Mouse (Mus musculus) A20 (cell line): Measurements from ENCODE around the gene March4.

ENCODE experiments used
- DNase-seq: peaks from one replicate; pipeline ENCODE4 v3.0.0-alpha.2; 2011; ENCODE audit warnings: low read depth, low spot score

Gene March4

DNA sequence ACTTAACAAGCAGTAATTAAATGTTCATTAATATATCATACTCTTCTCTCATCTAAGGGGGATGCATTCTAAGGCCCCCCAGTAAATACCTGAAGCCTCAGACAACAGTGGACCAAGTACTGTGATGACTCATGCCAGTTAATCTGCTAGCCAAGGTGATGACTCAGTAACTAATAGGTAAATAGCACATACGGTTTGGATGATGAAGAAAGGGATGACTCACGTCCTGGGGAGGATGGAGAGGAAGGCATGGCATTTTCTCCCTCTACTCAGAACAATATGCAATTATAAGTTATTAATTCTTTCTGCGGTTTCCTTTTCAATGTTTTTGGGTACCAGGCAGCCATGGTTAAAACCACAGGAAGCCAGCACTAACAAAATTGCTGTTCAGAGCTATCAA, 87.0 kb downstream of the March4 start:
- no peak for DNase-seq

DNA sequence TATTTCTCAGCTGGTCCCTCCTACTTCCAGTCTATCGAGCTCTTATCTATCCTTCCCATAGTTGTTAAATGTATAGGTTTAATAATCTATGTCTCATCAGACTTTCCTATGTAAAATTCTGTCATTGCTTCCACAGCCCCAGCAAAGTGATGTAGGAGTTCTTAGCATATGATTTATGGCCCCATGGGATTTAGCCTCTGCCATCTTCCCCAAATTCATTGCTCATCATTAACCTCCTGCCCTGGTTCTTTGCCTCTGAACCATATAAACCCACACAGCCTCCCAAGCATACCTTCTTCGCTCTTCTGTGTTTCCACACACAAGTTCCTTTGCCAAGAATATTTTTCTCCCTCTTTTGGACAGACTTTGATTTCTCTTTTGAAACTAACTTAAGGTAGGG, 94.0 kb downstream of the March4 start:
- no peak for DNase-seq

DNA sequence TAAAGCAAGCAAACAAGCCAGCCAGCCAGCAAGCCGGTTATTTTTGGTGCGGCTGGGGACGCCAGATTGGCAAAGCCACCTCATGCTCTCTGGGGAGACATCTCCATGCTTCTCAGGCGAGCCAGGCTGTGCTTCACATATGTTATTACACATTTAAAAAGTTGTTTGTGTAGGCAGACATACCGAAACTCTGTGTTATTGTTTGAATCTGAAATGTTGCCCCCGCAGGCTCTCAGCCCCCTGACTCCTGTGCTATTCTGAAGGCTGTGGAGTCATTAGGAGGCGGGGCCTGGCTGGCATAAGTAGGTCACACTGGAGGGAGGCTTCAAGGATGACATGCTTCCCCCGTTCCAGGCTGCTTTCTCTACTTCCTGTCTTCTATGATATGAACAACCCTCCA, 97.6 kb downstream of the March4 start:
- no peak for DNase-seq

- peak; percentile 16 for DNase-seq
Observed at GRCm38 (mm10) chr1:72436967-72437366, 99.8 kb downstream of the March4 start.

DNA sequence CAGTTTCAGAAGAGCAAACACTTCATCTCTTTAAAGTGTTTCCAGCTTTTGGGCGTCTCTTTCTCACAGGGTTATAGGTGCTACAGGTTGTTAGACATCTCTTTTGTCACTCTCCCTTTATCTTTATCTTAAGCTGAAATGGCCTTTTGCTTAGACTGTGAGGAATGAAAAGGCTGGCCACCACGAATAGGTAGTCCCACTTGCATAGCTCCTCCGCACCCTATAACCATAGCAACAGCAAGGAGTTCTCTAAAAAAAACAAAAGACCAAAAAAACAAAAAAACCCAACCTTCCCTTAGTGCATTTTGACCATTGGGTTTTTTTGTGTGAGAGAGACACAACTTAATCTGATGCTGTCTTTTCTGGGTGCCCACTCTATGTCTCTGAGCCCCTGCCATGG, 102.2 kb downstream of the March4 start:
- DNase-seq: no peak

DNA sequence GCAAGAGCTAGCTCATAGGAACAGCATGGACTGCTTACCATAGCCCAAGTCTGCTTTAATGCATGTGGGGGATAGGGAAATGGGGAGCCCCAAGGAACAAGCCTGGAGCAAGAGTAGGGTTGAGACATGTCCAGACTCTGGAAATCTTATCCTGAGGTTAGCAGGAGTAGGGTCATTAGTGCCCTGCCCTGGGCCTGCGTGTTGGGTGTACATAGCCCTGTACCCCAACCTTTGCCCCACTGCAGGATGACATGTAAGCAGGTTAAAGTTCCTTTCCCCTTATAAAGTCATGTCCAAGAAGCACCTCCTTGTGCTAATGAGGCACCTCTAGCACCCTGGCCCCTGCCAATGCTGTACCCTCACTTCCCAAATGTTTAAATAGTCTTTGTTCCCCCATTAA, 104.2 kb downstream of the March4 start:
- no peak for DNase-seq

GRCm38 (mm10) chr1:72429107-72429807, 107.5 kb downstream of the March4 start:
- peak; percentile 69 for DNase-seq

GRCm38 (mm10) chr1:72428526-72428925, 108.2 kb downstream of the March4 start:
- DNase-seq: no peak

GRCm38 (mm10) chr1:72426456-72426855, 110.3 kb downstream of the March4 start:
- DNase-seq: no peak

GRCm38 (mm10) chr1:72422121-72422520, 114.6 kb downstream of the March4 start:
- no peak for DNase-seq

DNA sequence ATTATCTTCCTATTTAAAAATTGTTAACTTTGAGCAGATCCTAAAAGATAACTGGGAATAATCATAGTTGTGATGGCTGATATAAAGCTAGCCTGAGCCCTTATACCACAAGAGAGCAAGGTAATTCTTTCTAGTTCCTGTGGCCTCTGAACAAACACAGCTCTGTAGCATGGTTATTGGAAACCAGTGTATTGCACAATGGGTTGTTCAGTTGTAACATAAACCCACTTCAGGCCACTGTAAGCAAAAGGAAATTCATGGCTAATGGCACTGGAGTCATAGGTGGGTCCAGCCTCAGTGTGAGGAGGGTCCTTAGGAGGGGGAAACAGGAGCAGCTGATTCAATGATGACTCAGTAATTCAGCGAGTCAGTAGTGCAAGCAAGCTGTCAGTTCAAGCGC, 116.5 kb downstream of the March4 start:
- no peak for DNase-seq

- DNase-seq: no peak
Observed at GRCm38 (mm10) chr1:72418744-72419655, 117.7 kb downstream of the March4 start.

GRCm38 (mm10) chr1:72414561-72415253, 122.0 kb downstream of the March4 start:
- DNase-seq: no peak

DNA sequence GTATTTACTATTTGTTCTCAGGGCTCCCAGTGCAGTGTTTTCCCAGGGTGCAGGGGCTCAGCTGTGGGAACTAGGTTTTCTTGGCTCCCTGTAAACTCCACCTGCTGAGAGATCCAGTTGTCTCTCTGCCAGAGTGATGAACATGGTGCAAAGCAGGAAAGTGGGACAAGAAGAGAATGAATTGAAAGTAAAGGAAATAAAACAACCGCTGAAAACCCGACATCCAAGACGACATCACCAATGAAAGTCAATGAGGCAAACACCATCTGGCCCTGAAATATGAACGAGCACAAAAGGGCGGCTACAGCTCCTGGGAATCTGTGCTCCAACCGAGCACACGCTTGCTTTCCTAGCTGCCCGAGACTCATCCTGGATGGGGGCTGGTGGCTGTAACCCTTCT, 122.6 kb downstream of the March4 start:
- DNase-seq: no peak

GRCm38 (mm10) chr1:72413205-72413604, 123.5 kb downstream of the March4 start:
- DNase-seq: peak; percentile 14

GRCm38 (mm10) chr1:72411108-72411507, 125.6 kb downstream of the March4 start:
- no peak for DNase-seq

DNA sequence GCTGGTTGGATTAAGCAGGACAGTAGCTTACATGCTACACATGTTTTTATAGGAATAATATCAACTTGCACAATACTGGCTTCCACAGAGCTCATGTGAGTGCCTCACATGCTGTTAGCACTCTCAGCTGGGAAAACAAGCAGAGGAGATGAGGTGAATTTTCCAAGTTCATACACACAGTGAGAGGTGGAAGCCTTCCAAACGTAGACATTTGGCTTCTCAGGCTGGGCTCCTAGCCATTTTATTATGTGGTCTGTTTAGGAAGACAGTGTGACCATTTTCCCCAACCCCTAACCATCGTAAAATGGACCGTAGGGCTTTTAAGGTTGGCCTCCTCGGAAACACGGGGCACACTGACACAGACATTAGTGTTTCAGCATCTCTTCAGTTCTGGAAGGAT, 126.8 kb downstream of the March4 start:
- no peak for DNase-seq

DNA sequence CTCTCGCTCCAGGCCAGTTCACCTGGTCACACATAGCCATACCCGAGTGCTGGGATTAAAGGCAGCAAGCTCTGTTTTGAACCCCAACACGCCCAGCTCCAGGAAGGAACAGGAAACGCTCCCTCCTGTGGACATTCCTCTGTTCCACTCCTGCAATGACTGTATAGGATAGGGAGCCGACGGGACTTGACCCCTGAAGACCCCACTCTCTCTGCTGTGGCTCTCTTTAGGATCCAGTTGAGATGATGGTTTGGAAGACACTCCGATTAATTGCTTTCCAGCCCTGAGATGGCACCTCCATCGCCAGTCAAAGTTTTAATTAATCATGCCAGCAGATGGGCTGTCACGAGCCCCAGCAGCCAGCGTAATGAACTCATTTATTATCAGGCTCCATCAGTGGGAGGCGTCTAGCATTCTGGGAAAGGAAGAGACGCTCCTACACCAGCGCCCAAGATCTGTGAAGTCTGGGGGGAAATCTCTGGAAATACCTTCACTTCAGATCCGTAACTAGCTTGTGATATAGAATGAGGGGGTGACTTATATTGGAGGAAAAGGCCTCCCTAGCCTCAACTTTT, 130.1 kb downstream of the March4 start:
- no peak for DNase-seq

DNA sequence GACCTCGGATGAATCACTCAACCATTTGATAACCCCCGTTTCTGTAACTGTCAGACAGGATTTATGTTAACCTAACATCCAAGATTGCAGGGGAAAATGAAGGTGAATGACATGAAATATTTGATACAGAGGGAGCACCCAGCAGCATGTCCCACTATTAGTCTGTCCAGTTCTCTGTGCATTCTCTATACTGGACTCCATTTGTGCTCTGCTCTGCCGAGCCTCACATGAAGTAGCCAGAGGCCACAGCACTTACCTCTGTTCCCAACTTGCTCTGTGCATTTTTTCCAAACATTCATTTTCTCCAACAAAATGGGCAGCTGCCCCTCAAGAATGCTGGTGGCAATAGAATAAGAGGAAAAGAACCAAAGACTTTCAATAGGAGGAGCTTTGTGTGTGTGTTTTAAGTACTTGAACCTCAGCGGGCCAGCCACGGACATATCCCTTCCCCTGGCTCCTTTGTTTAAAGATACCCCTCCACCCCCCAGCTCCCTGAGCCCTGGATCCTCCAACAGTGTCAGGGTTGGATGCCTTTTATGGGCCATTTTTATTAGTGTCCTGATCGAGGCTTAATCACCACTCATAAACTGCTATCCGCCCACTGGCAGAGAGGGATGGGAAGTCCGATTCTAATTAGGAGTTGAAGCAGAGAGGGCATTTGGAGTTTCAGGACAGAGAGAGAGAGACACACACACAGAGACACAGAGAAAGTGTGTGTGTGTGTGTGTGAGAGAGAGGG, 135.2 kb downstream of the March4 start:
- no peak for DNase-seq

DNA sequence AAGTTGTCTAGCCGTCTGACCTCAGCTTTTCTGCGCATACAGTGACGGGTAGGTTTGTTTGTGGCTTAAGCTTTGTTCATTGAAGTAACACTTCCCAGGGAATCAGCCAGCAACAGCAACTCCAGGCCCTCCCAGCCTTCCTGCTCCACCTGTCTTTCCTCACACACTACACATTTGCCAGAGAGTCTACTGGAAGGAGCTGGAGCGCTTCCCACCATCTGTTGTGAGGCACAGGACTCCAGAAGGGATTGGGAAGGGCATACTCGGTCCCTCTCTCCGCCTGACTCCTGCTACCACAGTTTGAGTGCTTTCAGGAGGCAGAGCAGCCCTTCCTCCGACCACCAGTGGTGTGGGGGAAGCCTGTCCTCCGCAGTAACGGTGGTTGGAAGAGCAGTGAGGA, 136.1 kb downstream of the March4 start:
- DNase-seq: no peak

DNA sequence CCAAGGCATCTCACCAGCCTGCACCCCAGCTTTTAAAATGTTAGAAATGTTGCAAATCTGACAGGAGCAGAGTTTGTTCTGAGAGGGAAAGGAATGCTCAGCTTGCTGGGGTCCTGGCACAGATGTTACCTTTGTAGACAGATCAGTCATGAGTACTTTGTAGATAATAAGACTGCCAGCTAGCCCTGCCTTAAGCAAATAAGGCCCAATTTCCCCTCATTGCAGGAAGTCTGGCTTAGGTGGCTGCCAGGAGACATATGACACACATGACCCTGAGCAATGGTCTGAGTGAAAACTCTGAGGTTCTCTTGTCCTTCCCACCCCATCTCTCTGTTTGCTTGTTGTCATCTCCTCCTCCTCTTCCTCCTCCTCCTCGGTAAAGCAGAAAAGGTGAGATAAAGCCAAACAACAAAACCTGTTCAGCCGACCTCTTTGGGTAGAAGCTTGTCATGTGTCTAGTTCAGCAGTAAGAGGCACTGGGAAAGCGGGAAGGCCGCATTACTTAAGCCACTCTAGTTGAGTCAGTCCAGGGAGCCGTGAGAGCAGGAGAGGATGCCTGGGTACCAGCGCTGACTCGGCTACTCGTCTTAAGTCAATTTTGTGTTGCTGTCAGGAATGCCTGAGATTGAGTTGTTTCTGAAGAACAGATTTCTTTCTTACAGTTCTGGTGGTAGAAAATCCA, 136.9 kb downstream of the March4 start:
- DNase-seq: no peak
